Mouse (Mus musculus) monocyte, adult 59 days (primary cell): Measurements from ENCODE around the gene Gm21936. TPM values are rescaled to one million over a fixed set of nuclear protein-coding genes. Genes with fewer than 3 reads are reported as not detected.

Experiments
- total RNA-seq, 2 experiments: library from RNA; stranded (reverse); gene quantifications; one replicate each; pipeline ENCODE4 v1.2.4; 2023

The Gm21936 gene
- not detected for total RNA-seq

DNA sequence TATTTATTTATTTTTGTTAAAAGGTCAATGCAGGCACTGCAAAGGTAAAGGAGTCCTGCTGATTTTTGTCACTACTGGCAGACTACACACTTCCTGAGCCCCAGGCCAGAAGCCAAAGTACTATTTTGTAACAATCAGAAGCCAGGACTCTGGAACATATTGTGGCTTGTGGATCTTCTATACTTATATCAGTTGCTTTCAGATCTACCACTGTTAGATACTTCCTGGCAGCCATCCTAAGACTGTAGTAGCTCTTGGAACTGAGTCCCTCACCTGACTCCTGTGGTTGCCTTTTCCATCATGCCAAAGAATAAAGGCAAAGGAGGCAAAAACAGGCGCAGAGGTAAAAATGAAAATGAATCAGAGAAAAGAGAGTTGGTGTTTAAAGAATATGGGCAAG is at the start of gene Gm21936:
Gene Gm21936 (plus strand): TSS at position 301 of the 400 bp plus-strand sequence.

GRCm38 (mm10) chr12:87775655-87776054 is 19.7 kb upstream of the Gm21936 start, which contains the start of gene Gm21319:
TSS of gene Gm21319 (minus strand) at chr12:87775755.

DNA sequence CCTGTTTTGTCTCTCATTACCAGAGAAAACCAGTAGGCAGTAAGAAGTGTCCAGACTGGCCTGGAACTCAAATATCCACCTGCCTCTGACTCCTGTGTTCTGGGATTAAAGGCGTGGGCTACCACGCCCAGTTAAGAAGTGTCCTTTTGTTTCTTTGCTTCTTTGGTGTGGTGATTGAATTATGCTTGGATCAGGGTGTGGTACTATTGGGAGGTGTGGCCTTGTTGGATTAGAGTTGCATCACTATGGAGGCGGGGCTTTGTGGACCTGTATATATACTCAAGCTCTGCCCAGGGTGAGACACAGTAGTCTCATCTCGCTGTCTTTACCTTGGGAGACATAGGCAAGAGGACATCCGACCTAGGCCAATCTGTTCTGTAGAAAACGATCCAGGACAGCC is 21.0 kb downstream of the Gm21936 start, which contains the start of gene BB287469:
Gene BB287469 (plus strand): TSS at position 301 of the 400 bp plus-strand sequence.

GRCm38 (mm10) chr12:87842239-87842638 is 46.9 kb downstream of the Gm21936 start, which contains the start of gene Gm2001:
TSS of gene Gm2001 (minus strand) at chr12:87842339.

Other genes starting within 250 kb of the Gm21936 start
- gene Oog1, start 192.8 kb upstream of the Gm21936 start, total RNA-seq = not detected
- not detected for gene Gm4027, start 176.6 kb upstream of the Gm21936 start, total RNA-seq
- gene Gm16381, start 150.9 kb upstream of the Gm21936 start, total RNA-seq = not detected
- gene Gm21319, start 19.8 kb upstream of the Gm21936 start, total RNA-seq = not detected
- not detected for gene BB287469, start 21.1 kb downstream of the Gm21936 start, total RNA-seq
- not detected for gene Gm2001, start 46.8 kb downstream of the Gm21936 start, total RNA-seq
- gene Gm2016, start 78.6 kb downstream of the Gm21936 start, total RNA-seq = not detected
- gene Gm2022, start 99.9 kb downstream of the Gm21936 start, total RNA-seq = not detected
- not detected for gene Gm2035, start 124.3 kb downstream of the Gm21936 start, total RNA-seq
- gene Gm2042, start 158.6 kb downstream of the Gm21936 start, total RNA-seq = not detected
- not detected for gene Gm2075, start 216.3 kb downstream of the Gm21936 start, total RNA-seq
- not detected for gene Gm6803, start 223.3 kb downstream of the Gm21936 start, total RNA-seq
- gene Gm2056, start 231.5 kb downstream of the Gm21936 start, total RNA-seq = not detected